Mouse (Mus musculus): ENCODE results near the gene Snx21.

The Snx21 gene

DNA sequence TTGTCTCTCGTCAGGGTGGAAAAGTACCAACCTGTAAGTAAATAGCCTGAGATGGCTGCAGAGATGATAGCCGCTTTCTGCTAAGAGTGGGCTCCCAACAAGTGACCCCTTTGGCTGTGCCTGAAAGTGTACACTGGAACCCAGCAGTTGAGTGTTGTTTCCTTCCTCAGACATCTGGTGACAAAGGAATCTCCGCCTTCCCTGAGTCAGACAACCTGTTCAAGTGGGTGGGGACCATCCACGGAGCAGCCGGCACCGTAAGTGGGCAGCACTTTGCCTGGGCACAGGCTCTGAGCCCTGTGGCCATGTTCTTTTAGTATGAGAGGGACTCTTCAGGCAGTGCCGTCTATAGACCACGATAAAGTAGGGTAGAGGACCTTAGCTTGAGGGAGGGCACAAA lies 14.5 kb upstream of the Snx21 start:
- DNase-seq = no peak

DNA sequence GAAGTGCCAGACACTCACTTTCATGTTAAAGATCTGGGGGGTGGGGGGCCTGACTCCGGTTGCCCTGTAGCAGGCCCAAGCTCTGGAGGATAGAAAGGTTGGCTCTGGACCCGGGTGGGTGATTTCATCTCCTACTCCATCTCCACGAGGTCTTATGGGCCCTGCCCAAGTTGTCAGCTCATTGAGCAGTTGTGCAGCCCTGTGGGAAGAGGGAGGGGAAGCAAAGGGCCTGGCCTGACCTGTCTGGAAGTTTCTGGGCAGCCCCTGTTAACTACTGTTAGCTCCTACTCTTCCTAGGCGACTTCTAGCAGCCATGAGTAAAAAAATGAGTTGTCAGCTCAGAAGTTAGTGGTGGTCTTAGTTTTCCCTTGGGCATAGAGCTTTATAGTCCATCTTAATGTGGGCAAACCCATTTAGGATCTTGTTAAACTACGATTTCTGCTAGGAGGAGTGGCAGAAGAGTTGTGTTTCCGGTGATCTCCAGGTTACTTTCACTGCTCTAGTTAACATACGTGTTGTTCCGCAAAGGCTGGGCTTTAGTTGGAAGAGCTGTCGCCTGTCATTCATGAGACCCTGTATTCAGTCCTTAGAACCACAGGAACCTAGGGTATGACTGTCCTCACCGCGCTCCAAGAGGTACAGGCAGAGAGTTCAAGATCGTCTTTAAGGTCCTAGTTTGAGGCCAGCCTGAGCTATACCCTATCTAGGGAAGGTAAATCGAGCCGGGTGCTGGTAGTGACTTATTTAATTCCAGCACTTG lies 12.2 kb upstream of the Snx21 start:
- DNase-seq = no peak

DNA sequence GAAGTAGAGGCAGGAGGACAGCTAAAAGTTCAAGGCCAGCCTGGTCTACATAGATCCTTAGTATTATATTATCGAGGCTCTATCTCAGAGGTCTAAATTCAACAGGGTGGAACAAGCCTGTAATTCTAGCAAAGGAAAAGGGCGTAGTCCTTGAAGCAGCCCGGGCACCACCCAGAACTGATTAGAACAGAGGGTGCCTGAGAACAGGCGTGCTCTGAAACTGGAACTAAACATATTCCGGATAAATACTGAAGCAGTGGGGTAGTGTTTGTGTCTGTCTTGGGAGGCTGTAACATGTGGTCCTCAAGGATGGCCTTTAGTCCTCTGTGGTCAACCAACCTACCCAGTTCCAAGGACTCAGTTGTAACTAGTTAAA lies 11.6 kb upstream of the Snx21 start:
- no peak for DNase-seq

DNA sequence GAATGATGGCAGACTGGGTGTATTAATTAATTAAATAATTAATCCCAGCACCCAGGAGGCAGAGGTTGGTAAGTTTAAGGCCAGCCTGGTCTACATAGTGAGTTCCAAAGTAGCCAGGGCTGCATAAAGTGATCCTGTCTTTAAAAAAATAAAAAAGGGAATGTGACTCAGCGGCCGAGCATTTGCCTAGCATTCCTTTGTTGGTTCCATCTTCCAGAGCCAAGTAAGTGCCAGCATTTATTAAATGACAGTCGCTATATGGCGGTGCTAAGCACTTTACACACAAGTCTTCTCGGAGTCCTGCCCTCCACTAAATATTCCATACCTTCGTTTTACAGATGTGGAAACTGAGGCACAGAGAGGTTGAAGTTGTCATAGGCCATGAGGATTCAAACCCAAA lies 9.5 kb upstream of the Snx21 start:
- DNase-seq = no peak

DNA sequence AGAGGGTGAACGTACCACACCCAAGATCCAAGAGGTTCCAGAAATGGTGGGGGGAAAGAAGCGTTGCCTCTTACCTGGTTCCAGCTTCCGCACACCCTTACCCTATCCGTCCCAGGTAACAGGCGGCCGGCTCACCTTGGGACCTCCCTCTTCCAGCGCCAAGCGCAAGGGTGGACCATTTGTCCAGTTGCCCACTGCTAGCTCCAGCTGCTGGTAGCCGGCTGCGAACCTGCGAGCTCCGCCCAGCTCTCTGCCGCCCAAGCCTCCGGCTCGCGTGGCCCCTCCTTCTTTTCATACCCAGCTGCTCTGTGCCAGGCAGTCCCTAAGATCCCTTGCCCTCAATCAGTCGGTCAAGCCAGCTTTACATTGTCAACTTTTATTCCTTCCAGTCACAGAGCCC lies 8.8 kb upstream of the Snx21 start:
- no peak for DNase-seq

DNA sequence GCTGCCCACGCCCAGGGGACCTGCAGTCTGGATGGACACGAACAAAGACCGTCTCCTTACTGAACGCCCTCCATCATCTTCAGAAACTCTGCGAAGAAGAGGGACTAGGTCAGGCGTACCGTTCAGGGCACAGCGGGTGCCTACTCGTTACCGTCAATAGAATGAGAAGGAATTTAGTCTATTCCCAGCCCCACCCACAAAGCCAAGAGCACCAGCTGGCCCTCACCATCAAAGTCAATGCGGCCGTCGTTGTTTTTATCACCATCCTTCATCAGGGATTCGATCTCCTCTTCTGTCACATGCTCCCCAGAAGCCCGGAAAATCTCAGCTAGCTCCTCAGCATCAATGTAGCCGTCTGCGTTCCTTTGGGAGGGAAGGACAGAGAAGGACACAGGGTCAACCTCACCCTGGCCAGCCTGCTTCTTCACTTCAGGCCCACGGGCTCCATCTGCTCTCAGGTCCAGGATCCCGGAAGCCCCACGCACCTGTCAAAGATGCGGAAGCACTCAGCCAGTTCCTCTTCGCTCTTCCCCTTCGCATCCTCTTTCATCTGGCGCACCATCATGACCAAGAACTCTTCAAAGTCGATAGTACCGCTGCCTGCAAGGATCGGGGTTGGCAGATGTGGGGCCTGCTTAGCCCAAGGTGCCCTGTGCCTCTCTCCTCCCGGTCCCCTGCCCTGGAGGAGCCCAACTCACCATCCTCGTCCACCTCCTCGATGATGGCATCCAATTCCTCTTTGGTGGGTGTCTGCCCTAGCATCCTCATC lies 8.2 kb upstream of the Snx21 start:
- DNase-seq = no peak

DNA sequence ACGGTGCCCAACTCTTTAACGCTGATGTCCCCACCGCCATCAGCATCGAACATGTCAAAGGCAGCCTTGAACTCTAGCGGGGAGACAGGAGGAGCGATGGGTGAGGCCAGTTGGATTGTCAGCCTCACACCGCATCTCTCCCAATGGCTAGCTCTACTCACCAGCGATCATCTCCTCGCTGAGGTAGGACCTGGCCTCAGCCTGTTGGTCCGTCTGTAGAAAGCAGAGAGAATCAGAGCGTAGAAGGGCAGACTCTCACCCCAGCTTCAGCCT lies 7.7 kb upstream of the Snx21 start:
- DNase-seq = no peak

DNA sequence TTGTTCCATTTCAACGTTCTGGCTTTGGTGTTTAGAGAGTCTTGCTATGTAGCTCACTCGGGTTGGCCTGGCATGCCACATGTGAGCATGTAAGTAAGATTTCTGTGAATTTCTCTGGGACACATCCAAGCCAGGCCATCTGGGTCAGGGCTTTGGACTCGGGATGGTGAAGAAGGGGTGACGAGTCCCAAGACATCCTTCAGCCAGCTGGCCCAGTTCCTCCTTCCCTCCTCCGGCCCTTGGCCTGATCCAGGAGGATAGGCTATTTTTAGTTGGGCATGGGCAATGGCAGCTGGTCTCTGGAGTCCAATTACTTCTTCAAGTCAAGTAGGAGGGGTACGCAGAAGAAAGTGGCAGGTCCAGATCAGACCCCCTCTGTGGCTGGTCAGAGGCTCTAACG lies 6.8 kb upstream of the Snx21 start:
- no peak for DNase-seq

DNA sequence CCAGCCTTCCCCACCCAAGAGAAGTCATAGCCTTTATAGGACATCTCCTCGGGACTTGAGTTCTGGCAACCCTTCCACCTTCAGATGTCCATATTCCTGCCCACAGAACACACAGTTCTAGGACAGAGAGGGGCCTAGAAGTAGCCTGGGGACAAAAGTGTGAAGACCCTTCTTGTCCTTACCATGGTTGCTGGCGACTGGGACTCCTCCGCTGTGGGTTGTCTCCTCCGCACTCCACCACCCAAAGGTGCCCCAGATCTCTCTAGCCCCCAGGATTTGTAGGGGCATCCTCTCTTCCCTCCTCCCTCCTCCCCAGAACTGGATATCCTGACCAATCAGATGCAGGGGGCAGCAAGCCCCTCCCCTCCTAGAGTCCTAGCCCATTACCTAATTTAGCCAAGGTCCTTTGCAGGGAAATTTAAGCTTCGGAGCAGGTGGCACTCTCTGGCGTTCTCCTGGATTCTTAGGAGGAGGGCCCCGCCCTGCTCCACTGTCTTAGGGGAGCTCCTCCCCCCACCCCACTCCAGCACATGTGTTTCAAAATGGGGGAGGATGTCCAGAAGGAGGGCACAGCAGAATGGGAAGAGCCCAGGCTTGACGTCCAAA lies 6.0 kb upstream of the Snx21 start, which contains the start of gene Tnnc2:
Gene Tnnc2 (minus strand): TSS at position 487 of the 606 bp plus-strand sequence.
- no peak for DNase-seq

DNA sequence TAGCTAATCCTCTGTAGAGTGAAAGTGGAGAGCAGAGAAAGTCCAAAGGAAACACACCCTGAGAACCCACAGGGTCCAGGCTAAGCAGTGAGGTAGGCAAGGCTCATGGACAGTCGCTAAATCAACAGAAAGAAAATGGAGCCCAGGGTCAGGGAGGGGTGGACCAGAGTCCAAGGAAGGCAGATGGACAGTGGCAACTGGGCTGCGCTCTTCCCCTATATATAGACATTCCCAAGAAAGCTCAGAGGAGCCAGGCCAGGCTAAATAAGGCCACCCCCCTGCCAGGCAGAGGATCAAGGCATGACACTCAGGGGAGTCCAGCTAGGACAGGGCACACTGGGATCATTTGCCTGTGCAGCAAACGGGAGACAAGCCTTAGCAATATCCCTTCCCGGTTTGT lies 3.7 kb upstream of the Snx21 start:
- DNase-seq = no peak

DNA sequence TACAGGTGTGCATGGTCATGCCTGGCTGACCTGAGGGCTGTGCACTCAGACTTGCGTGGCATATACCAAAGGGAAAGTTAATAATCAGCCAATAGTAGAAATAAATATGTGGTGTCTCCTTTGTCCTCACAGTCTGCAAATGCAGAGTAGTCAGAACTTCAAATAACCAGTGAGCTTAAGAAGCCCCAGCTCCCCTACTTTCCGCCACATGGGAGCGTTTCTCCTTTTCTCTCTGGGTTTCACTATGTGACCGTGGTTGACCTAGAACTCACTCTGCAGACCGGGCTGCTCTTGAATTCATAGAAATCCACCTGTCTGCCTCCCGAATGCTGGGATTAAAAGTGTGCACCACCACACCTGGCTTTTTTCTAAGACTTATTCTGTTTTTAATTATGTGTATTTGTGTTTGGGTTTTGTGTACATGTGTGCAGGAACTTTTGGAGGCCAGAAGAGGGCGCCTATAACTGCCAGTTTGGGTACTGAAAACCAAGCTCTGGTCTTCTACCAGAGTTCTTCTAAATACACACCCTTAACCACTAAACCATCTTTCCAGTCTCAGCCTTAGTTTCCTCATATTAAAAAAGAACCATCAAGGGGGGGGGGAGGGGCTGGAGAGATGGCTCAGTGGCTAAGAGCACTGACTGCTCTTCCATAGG lies 1.6 kb upstream of the Snx21 start:
- DNase-seq = no peak

DNA sequence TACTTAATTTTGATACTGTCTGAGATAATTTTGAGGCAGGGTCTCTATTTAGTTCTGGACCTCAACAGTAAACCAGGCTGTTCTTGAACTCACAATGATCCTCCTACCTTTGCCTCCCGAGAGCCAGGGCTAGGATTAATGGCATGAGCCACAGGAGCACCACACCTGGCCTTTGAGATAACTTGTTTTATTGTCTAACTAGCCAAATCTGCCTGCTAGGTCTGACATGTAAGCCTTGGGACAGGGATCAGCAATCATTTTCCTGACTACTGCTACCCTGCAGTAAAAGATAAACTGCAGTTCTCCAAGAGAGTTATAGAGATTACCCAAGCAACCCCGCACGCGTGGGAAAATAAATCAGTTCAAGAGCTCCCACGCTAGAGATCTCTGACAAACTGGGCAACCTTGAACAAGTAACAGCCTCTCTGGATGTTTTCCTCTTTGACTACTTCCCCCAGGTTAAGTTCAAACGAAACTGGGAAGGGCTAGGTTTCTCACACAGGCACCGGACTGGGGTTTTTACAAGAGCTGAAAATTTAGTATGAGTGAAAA lies 678 bp upstream of the Snx21 start:
- no peak for DNase-seq

DNA sequence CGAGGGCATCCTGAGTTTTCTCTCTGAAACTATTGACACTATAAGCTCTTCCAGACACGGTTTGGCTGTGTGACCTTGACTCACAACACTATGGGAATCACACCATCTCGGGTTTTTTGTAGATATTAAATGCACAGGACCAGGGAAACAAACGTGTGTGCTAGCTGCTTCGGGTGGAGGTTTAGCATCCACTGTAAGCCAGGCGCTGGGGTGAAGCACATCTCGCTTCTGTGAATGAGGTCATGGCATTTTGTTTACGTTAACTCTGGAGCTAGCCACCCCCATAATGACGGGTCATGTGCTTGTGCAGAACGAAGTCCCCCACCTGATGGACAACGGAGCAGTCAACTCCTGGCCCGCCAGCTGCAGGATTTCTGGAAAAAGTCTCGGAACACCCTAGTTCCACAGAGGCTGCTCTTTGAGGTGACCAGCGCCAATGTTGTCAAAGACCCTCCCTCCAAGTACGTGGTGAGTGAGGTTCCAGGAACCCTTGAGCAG lies 814 bp downstream of the Snx21 start:
- DNase-seq = no peak

DNA sequence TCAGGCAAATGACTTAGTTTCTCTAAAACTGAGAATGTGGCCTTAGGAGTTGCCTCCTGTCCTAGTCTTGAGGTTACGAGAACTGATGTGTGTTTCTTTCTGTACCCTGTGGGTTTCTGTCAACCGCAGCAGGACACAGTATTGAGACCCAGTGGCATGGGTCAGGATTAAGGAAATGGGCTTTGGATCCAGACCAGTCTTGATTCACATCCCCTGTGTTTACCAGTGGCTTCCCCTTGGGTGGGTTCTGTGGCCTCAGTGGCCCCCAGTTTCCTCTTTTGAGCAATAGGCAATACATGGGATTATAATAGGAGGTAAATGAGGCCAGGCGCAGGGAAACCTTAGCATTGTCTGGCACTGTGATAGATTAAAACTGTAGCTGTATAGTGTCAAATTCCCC lies 1.4 kb downstream of the Snx21 start:
- DNase-seq = no peak

DNA sequence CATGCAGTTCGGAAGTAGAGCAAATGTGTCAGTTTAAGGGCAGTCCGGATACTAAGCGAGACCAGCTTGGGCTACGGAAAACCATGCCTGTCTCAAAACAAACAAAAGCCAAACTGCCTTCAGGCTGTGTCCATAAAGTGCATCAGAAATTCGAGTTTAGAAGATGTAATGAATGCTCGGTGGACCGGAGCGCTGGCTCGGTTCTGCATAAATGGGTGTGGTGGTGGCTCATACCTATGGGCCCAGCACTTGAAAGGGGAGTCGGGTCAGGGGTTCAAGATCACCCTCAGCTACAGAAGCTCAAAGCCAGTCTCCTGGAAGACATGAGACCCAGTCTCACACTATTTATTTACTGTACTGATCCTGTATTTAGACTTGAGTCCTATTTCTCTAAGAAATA lies 2.2 kb downstream of the Snx21 start:
- no peak for DNase-seq

DNA sequence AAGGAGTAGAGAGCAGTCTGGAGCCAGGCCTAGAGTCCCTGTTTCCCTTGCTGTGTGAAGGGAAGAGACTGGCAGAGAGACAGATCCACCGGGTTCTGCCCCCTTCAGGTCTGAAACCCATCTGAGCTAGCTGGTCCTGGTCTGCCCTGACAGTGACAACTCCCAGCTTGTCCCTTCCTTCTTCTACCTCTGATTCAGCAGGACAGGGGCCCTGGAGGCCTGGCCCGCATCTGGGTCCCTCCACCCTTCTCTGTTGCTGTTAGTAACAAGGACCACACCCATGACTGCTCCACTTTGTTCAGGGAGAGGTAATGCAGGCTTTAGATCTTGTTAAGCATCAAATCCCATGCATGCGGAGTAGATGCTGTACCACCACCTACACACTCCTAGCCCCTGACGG lies 2.8 kb downstream of the Snx21 start:
- DNase-seq = no peak

DNA sequence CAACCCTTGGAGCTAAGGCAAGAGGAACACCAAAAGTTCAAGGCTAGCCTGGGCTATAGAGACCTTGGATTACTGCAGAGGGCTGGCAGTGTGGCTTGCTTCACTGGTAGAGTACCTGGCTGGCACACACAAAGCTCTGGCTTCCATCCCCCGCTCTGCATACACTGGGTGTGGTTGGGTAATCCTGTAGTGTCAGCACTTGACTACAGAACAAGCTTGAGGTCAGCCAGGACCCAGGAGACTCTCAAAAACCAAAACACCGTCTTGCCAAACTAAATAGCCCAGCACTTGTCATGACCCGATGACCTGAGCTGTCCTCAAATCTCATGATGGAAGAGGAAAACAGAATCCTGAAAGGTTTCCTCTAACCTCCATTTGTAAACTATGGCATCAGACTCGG lies 4.8 kb downstream of the Snx21 start:
- no peak for DNase-seq

DNA sequence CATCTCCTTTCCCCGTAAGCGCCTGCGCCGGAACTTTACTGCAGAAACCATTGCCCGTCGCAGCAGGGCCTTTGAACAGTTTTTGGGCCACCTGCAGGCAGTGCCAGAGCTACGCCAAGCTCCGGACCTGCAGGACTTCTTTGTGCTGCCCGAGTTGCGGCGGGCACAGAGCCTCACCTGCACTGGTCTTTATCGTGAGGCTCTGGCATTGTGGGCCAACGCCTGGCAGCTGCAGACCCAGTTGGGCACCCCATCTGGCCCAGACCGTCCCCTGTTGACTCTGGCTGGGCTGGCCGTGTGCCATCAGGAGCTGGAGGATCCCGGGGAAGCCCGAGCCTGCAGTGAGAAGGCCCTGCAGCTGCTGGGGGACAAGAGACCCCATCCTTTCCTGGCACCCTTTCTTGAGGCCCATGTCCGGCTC lies 6.2 kb downstream of the Snx21 start:
- DNase-seq = no peak

DNA sequence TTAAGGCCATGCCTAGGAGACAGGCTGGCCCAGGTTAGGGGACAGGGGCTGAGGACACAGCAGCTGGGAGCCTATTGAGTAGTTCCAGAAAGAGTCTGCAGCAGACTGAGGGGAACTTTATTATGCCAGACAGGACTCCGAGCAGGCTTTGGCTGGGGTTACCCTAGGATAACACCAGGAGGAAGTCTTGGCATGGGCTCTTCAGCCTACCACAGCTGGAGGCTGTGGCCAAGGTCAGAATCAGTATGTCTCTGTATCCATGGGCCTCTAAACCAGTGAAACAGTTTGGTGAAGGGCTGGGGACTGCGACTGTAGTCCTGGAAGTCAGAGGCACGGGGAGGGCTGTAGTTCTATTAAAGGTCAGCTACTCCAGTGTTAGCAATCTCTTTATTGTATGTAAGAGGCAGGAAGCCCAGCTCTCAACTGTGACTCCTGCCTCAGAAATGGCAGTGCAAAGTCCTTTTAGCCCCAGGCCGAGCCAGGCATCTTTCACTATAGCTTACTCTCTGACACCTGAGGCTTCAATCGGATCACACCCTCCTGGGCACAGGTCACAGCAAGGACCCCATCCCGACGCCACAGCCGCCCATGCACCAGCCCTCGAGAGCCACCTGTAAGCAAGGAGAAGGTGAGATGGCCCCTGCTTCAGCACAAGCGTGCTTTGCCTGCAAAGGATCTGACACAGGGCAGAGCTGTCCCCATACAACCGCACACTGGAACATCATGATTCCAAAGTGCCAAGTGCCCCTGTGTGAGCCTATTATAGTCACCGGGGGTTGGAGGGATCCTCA lies 7.0 kb downstream of the Snx21 start:
- no peak for DNase-seq

DNA sequence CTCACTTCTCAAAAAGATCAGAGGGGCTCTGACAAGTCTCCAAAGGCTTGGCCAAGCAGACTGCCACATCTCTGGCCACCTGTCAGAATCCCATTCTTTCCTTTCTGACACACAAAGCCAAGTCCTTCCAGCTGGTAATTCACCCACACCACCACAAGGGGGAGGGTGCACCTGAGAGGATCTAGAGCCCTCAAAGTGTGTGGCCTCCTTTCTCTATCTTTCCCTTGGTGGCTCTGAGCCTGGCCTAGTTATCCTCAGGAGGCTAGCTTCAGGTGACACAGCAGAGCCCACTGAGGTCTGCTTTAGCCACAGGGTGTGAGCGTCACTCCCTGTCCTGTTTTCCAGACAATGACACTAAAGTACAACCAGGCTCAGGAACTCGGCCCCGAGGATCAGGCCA lies 7.6 kb downstream of the Snx21 start:
- DNase-seq = no peak

DNA sequence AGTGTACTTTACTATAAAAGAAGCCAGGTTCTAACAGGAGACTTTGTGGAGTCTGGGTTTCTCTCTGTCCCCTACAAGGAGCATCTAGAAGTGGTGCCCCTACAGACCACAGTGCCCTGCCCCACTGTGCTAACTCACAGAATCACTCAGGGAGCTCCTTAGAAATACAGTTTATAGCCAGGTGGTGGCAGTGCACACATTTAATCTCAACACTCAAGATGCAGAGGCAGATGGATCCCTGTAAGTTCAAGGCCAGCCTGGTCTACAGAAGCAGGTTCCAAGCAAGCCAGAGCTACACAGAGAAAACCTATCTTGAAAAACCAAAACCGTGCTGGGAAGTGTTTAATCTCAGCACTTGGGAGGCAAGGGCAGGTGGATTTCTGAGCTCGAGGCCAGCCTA lies 8.1 kb downstream of the Snx21 start:
- no peak for DNase-seq

DNA sequence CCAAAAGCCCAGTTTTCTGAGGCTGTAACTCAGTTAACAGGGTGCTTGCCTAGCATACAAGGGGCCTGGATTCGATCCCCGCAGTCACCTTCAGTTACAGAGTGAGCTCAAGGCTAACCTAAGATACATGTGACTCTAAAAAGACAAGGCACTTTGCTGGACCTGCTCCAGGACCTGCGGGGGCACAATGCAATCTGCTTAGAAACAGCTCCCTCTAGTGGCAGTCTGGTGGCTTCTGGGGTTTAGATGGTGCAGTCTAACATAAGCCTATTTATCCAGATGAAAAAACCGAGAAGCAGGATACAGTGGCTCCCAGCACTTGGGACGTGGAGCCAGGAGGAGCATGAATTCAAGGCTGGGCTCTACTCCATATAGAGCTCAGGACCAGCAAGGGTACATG lies 8.7 kb downstream of the Snx21 start:
- peak; percentile 73 for DNase-seq

DNA sequence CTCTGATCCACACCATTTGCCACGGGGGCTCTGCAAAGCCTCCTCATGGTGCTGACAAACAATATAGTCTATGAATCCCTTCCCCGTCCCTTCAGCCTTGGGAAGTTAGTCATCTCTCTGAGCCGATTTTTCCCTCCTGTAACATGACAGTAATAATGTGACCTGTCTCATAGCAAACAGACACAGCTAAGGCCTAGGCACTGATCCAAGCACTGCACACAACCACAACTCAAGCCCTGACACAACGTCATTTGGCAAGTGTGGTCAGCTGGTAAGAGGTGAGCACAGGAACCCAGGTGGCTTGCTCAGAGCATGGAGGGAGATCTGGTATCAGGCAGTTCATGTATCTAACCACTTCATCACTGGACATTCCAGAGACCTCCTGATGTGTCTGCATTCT lies 10.2 kb downstream of the Snx21 start:
- no peak for DNase-seq

Data from right cerebral cortex, postnatal 25 days (tissue).